Mouse (Mus musculus): ENCODE measurements at regions not wholly inside any gene's neighbourhood (a gene's known extent, or its start where the extent isn't known, plus 50 kb on each side); places are given as distances from the start of the nearest gene placed in this dataset.
A peak's percentile ranks its signal among the peaks of the same experiment; 100 is the strongest.
"Not testable (repeated sequence)": the region's sequence is repeated elsewhere in the genome, so short reads cannot be mapped to it uniquely, and the experiment has no call there.

GRCm38 (mm10) chr10:55485396-55486025 lies 621.2 kb upstream of the Msl3l2 start:
- H3K36me3 ChIP-seq (ENCODE audit: insufficient read depth, low read length); H3K4me3 ChIP-seq (ENCODE audit: low read length); DNase-seq (ENCODE audit: low spot score); H3K4me1 ChIP-seq (ENCODE audit: insufficient read depth, low read length); H3K27ac ChIP-seq; H3K9me3 ChIP-seq (ENCODE audit: low read length); H3K4me2 ChIP-seq (ENCODE audit: low read depth, low read length); H3K27me3 ChIP-seq (ENCODE audit: insufficient read depth, low read length); ATAC-seq; H3K9ac ChIP-seq (replicated peaks; ENCODE audit: low read length): not testable (repeated sequence)
- 80% methylated on average over 3 of the region's 3 CpGs for WGBS

GRCm38 (mm10) chr10:55522706-55523105 lies 584.0 kb upstream of the Msl3l2 start:
- Histone ChIP-seq H3K4me3 (ENCODE audit: low read length) (no peak overlapping the region), H3K27me3 (ENCODE audit: insufficient read depth, low read length) (no peaks in the 10 kb centered on the region), H3K4me1 (ENCODE audit: insufficient read depth, low read length) (no peaks in the 10 kb centered on the region), H3K36me3 (ENCODE audit: insufficient read depth, low read length) (no peaks in the 10 kb centered on the region), H3K4me2 (ENCODE audit: low read depth, low read length) (no peak overlapping the region), H3K27ac (no peak overlapping the region), H3K9me3 (ENCODE audit: low read length) (no peaks in the 10 kb centered on the region), H3K9ac (replicated peaks; ENCODE audit: low read length) (no peak overlapping the region)
- TF ChIP-seq CTCF (IDR thresholded peaks at IDR 0.05; ENCODE audit: low read depth), result no peak
- 76% methylated on average over 1 of the region's 1 CpGs for WGBS
- DNase-seq (ENCODE audit: low spot score) (no peak), ATAC-seq (no peak)

GRCm38 (mm10) chr10:55537410-55537809 lies 569.3 kb upstream of the Msl3l2 start:
- no peaks in the 10 kb centered on the region for H3K36me3 ChIP-seq (ENCODE audit: insufficient read depth, low read length)
- no peak overlapping the region for H3K4me2 ChIP-seq (ENCODE audit: low read depth, low read length)
- H3K9me3 ChIP-seq (ENCODE audit: low read length), result no peaks in the 10 kb centered on the region
- H3K4me1 ChIP-seq (ENCODE audit: insufficient read depth, low read length), result no peaks in the 10 kb centered on the region
- no peak for ATAC-seq
- TF ChIP-seq CTCF (IDR thresholded peaks at IDR 0.05; ENCODE audit: low read depth), result no peak
- DNase-seq (ENCODE audit: low spot score), result no peak
- no peak overlapping the region for H3K4me3 ChIP-seq (ENCODE audit: low read length)
- H3K9ac ChIP-seq (replicated peaks; ENCODE audit: low read length), result no peak overlapping the region
- no peaks in the 10 kb centered on the region for H3K27me3 ChIP-seq (ENCODE audit: insufficient read depth, low read length)
- H3K27ac ChIP-seq, result no peak overlapping the region

GRCm38 (mm10) chr10:55546441-55547430 lies 560.0 kb upstream of the Msl3l2 start:
- Histone ChIP-seq H3K9me3 (ENCODE audit: low read length) (no peaks in the 10 kb centered on the region), H3K4me2 (ENCODE audit: low read depth, low read length) (no peak overlapping the region), H3K36me3 (ENCODE audit: insufficient read depth, low read length) (no peaks in the 10 kb centered on the region), H3K9ac (replicated peaks; ENCODE audit: low read length) (no peak overlapping the region), H3K4me1 (ENCODE audit: insufficient read depth, low read length) (no peaks in the 10 kb centered on the region), H3K4me3 (ENCODE audit: low read length) (no peak overlapping the region), H3K27me3 (ENCODE audit: insufficient read depth, low read length) (no peaks in the 10 kb centered on the region), H3K27ac (no peak overlapping the region)
- DNase-seq (ENCODE audit: low spot score) (no peak), ATAC-seq (no peak)
- no peak for TF ChIP-seq CTCF (IDR thresholded peaks at IDR 0.05; ENCODE audit: low read depth)
- 82% methylated on average over 6 of the region's 6 CpGs for WGBS

- no peaks in the 10 kb centered on the region for H3K9me3 ChIP-seq (ENCODE audit: low read length)
- TF ChIP-seq CTCF (IDR thresholded peaks at IDR 0.05; ENCODE audit: low read depth), result no peak
Measured at GRCm38 (mm10) chr10:55564961-55565360, 541.8 kb upstream of the Msl3l2 start.

GRCm38 (mm10) chr10:55572689-55573088 lies 534.0 kb upstream of the Msl3l2 start:
- Histone ChIP-seq H3K9ac (replicated peaks; ENCODE audit: low read length) (no peak overlapping the region), H3K4me2 (ENCODE audit: low read depth, low read length) (no peak overlapping the region), H3K4me3 (ENCODE audit: low read length) (no peak overlapping the region), H3K4me1 (ENCODE audit: insufficient read depth, low read length) (no peaks in the 10 kb centered on the region), H3K27me3 (ENCODE audit: insufficient read depth, low read length) (no peaks in the 10 kb centered on the region), H3K9me3 (ENCODE audit: low read length) (no peaks in the 10 kb centered on the region), H3K27ac (no peak overlapping the region), H3K36me3 (ENCODE audit: insufficient read depth, low read length) (no peaks in the 10 kb centered on the region)
- DNase-seq (ENCODE audit: low spot score) (no peak), ATAC-seq (no peak)
- 89% methylated on average over 1 of the region's 1 CpGs for WGBS
- no peak for TF ChIP-seq CTCF (IDR thresholded peaks at IDR 0.05; ENCODE audit: low read depth)

More at GRCm38 (mm10) chr10:55564961-55565360, 541.8 kb upstream of the Msl3l2 start:
- Histone ChIP-seq H3K36me3 (ENCODE audit: insufficient read depth, low read length) (no peaks in the 10 kb centered on the region), H3K27me3 (ENCODE audit: insufficient read depth, low read length) (no peaks in the 10 kb centered on the region), H3K4me1 (ENCODE audit: insufficient read depth, low read length) (no peaks in the 10 kb centered on the region), H3K9ac (replicated peaks; ENCODE audit: low read length) (no peak overlapping the region), H3K27ac (no peak overlapping the region), H3K4me3 (ENCODE audit: low read length) (no peak overlapping the region), H3K4me2 (ENCODE audit: low read depth, low read length) (no peak overlapping the region)
- DNase-seq (ENCODE audit: low spot score), result no peak
- ATAC-seq, result no peak

GRCm38 (mm10) chr10:55591013-55591412 lies 515.7 kb upstream of the Msl3l2 start:
- no peak overlapping the region for H3K27ac ChIP-seq
- no peak for TF ChIP-seq CTCF (IDR thresholded peaks at IDR 0.05; ENCODE audit: low read depth)
- ATAC-seq (no peak), DNase-seq (ENCODE audit: low spot score) (peak; percentile 6)
- WGBS, result 46% methylated on average over 7 of the region's 7 CpGs
- no peaks in the 10 kb centered on the region for H3K27me3 ChIP-seq (ENCODE audit: insufficient read depth, low read length)
- H3K9me3 ChIP-seq (ENCODE audit: low read length), result no peaks in the 10 kb centered on the region
- H3K4me2 ChIP-seq (ENCODE audit: low read depth, low read length), result no peak overlapping the region
- H3K4me3 ChIP-seq (ENCODE audit: low read length), result no peak overlapping the region
- H3K4me1 ChIP-seq (ENCODE audit: insufficient read depth, low read length), result no peaks in the 10 kb centered on the region
- no peak overlapping the region for H3K9ac ChIP-seq (replicated peaks; ENCODE audit: low read length)
- H3K36me3 ChIP-seq (ENCODE audit: insufficient read depth, low read length), result no peaks in the 10 kb centered on the region
